Mouse (Mus musculus): ENCODE measurements around the gene Zdhhc18. TPM values are rescaled to one million over a fixed set of nuclear protein-coding genes. Genes with fewer than 3 reads are reported as not detected.
A peak's percentile ranks its signal among the peaks of the same experiment; 100 is the strongest.

The Zdhhc18 gene
- total RNA-seq, 2 experiments from 2014 or later, result 7.8 to 16.2 TPM

DNA sequence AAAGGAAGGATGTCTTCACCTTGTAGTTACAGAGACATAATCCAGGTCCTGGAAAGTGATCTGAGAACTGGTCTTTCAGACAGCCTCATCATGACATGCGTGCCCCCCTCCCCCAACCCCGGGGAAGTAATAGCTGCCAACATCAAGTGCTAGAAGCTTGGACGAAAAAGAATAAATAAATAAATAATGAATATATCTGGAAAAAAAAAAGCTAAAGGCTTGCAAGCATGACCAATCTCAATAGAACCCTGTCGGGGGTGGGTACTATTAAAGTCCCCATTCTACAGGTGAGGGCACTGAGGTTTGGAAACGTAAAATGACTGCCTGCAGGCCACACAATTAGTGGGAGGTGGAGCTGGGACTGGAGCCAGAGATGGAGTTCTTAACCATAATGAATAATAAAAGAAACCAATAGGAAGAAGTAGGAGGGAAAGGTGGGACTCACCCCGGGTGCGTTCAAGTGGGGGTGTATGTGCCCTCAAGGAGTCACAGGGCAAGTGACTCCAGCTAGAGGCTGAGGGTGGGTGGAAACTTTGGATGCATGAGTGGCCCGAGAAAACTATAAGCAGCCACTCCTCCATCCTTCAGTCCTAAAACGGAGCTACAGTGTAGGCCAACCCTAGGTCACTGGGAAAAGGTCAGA, 18.1 kb downstream of the Zdhhc18 start:
- 0 out of 2 replicates have a peak, but pooled peaks have one; percentile 9 for ATAC-seq (replicated peaks; ENCODE audit: poor library complexity)

DNA sequence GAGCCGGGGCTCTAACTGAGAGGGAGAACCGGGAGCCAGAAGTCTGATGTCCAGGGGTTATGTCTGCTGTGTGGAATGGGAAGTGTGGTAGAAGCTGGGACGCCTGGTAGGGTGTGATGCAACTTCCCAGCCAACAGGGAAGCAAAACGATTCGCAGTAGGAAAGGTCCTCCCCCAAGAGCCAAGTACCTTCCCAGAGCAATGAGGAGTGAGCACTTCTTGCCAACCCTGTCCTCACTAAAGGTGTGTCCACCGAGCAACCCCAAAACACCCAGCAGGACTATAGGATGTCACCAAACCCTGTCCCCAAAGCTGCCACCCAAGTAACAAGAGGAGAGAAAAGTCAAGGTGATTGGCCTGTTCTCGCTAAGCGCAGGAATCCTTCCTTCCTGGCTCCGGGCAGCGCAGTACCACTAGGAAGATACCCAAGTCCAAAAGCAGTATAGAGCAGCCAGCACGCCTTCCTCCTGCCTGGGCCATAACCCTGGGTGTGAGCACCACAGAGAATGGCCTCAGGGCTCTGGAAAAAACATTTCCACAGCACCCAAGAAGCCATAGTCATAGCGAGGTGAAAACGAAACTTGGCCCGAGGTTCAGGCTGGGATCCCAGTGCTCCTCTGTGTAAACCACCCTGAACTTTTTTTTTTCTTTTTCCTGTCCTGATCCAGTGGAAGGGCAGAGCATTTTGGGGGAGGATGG, 18.7 kb downstream of the Zdhhc18 start:
- ATAC-seq (replicated peaks; ENCODE audit: poor library complexity), result peak; percentile 45

- ATAC-seq (replicated peaks; ENCODE audit: poor library complexity), result no peak
Observed at GRCm38 (mm10) chr4:133630326-133630920, 19.5 kb downstream of the Zdhhc18 start.

DNA sequence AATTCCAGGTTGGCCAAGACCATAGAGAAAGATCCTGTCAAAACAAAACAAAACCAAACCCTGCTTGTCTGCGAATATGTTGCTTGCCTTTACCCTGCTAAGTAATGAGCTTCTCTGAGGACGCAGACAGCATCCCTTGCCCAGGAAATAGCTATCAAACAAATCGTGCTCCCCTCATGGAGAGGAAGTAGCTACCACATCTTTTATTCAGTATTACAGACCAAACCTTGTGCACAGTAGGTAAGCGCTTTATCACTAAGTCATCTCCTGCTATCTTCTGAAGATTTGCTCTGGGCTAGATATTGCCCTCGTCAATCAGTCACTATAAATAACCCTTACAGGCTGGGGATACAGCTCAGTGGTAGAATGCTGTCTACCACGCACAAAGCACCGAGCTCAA, 20.8 kb downstream of the Zdhhc18 start:
- no peak for ATAC-seq (replicated peaks; ENCODE audit: poor library complexity)

DNA sequence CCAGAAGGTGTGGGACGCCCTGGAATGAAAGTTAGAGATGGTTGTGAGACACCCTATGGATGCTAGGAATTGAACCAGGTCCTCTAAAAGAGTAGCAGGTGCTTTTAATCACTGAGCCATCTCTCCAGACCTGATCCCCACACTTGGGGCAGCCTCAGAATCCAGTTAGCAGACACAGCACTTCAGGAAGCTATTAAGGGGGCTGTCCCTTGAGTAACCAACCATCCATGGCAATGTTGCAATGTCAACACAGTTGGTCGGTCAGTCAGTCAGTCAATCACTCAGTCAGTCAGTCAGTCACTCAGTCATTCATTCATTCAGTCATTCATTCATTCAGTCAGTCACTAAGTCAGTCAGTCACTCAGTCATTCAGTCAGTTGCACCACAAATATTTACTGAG, 21.4 kb downstream of the Zdhhc18 start:
- no peak for ATAC-seq (replicated peaks; ENCODE audit: poor library complexity)

DNA sequence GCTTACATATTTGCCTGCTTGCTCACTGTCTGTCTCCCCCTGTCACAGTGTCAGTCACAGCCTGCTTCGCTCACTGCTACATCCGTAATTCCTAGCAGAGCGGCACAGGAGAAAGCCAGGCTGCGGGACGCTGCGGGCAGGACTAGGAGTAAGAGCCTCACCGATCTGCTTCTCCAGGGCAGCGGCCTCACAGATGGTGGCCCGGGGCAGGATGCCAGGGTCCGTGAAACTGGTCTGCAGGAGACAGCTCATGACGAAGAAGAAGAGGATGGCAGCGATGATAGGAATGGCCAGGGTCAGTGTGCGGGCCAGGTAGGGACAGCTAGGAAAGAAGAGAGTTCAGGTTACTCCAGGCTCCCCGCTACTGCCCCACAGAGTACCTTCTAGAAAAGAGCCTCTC, 22.9 kb downstream of the Zdhhc18 start:
- no peak for ATAC-seq (replicated peaks; ENCODE audit: poor library complexity)

DNA sequence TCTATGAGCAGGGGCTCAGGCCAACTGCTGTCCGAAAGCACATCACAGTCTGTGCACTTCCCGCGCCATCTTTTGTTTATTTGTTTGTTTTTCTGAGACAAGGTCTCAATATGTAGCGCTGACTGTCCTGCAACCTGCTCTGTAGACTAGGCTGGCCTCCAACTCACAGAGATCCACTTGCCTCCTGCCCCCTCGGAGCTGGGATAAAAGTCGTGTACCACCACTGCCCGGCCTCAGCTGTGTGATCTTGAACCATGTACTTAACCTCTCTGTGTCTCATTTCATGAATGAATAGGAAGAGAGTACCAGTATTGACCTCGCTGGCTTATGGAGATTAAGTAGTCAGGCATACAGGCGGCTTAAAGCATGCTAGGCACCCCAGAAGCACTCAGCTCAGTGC, 23.3 kb downstream of the Zdhhc18 start:
- no peak for ATAC-seq (replicated peaks; ENCODE audit: poor library complexity)

DNA sequence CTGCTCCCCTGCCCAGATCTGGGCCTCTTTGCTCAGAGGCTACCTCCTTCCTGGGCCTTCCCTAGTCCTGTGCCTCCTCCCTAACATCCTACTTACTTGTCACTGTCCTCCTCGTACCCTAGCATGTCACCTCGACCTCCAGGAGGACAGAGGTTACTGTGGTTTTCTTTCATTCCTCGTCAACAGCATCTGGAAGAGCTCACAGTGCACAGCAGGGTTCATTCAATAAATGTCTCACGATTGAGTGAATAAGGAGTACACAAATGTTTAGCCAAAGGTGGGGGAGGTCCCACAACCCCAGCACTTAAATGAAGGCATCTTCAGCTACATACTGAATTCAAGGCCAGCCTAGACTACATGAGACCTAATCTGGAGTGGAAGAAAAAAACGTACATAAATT, 23.7 kb downstream of the Zdhhc18 start:
- ATAC-seq (replicated peaks; ENCODE audit: poor library complexity), result no peak

DNA sequence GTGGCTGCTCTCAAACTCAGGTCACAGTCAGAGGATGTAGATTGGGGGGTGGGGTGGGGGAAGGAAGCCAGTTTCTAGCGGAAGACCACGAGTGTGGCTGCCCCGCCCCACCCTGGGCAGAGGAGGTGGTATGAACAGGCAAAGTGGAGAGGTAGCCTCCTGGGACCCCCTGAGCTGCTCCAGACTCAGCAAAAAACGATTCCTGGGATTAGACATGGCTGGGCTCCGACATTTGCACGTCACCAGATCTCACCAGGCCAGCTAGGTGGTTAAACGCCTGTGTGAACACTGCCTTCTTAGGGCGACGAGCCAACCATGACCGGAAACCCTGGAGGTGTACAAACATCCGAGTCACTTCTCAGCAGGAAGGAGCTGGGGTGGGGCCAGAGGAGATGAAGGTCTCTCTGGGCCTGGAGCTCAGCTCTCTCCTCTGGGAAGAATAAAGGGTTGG, 24.3 kb downstream of the Zdhhc18 start:
- peak; percentile 61 for ATAC-seq (replicated peaks; ENCODE audit: poor library complexity)

DNA sequence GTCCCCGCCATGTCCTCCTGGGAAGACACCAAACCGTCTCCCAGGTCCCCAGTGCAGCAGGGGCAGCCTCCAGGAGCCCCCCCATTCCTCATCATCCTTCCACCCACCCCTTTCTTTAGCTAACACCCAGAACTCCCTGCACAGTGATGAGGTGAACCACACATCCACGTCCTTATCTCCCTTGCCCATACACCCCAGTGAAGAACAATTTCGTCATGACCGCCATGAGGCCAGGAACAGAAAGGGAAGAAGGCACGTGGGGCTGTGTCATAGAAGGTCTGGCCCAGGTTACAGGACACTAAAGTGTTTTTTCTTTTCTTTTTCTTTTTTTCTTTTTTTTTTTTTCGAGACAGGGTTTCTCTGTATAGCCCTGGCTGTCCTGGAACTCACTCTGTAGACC, 25.1 kb downstream of the Zdhhc18 start:
- peak; percentile 84 for ATAC-seq (replicated peaks; ENCODE audit: poor library complexity)

DNA sequence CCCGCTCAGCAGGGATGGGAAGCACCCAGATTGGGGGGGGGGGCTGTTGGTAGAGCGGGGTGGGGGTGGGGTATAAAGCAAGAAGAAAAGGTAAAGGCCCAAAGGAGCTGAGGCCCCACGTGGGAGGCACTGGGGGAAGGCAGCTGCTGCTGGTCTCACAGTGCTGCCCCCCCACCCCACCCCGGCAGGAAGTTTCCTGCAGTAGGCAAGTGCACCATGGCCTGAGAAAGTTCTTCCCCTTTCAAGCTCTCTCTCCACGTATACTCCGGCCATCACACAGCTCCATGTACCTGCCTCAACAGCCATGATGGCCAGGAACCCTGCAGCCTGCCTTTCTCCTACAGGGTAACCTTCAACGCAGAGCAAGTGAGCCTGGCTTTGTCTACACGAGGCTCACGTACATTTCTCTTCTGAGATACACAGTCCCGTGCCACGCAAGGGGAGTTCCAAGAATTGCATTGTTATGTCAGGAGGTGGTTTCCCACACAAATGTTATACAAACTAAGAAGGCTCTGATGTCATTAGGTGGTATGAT, 27.7 kb downstream of the Zdhhc18 start:
- ATAC-seq (replicated peaks; ENCODE audit: poor library complexity), result no peak

GRCm38 (mm10) chr4:133620668-133621067, 29.3 kb downstream of the Zdhhc18 start:
- ATAC-seq (replicated peaks; ENCODE audit: poor library complexity), result no peak

DNA sequence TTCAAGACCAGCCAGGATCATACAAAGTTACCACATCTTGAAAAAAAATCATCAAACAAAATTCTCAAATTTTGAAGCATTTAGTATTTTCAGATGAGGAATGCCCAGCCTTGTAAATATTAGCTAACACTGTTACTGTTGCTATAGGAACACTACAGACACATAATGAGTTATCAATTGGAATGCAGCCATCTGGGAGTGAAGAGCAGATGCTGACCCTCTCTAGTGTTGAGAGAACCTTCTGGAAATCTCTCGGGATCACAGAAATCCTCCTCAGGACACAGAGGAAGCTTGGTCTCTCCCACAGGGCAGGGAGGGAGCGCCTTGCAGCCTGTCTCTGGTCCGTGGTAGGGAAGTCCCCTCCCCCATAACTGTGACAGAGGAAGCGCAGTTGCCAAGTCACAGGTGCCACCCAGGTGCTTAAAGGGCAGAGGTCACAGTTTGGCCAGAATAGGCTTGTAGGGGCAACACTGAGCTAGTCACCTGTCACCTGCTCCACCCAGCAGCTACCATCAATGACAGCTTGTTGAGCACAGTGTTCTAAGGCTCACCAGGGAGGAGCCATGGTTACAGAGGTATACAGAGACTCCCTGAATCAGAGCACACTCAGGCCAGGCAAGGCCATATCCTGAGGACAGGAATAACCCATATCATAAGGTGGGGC, 30.3 kb downstream of the Zdhhc18 start:
- ATAC-seq (replicated peaks; ENCODE audit: poor library complexity), result no peak

DNA sequence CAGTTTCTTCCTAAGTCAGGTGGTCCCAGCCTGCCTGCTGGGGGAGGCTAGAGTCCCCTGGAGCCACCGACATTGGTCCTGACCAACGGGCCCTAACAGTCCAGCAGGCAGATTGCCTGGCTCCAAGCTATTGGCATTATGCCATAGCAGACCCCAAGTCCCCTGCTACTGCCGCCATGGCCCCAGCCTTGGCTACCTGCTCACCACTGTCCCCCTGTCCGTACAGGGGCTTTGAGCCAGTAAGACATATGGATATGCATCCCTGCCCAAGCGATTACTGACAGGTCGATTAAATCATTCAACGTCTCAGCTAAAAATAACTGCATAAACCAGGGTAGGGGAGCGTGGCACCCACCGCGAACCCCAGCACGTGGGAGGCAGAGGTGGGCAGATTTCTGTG, 32.0 kb downstream of the Zdhhc18 start:
- no peak for ATAC-seq (replicated peaks; ENCODE audit: poor library complexity)

DNA sequence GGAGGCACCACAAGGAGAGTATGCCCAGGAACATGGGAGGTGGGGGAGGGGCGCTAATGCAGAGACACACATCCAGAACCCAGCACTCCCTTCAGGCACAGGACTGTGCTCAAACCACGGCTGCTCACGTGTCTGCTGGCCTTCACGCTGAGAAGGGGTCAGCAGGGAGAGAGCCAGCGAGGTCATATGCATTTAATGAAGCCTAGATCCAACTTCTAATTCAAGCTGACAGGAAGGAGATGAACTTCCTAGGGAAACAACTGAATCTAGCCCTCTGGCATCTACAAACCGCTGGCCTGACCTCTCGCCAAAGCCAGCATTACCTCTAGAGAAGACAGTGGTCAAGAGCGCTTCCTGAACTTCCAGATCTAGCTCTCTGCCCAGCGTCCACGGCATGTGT, 34.5 kb downstream of the Zdhhc18 start:
- ATAC-seq (replicated peaks; ENCODE audit: poor library complexity), result no peak

- no peak for ATAC-seq (replicated peaks; ENCODE audit: poor library complexity)
Observed at GRCm38 (mm10) chr4:133614274-133614761, 35.6 kb downstream of the Zdhhc18 start.

GRCm38 (mm10) chr4:133613867-133614266, 36.1 kb downstream of the Zdhhc18 start:
- no peak for ATAC-seq (replicated peaks; ENCODE audit: poor library complexity)

DNA sequence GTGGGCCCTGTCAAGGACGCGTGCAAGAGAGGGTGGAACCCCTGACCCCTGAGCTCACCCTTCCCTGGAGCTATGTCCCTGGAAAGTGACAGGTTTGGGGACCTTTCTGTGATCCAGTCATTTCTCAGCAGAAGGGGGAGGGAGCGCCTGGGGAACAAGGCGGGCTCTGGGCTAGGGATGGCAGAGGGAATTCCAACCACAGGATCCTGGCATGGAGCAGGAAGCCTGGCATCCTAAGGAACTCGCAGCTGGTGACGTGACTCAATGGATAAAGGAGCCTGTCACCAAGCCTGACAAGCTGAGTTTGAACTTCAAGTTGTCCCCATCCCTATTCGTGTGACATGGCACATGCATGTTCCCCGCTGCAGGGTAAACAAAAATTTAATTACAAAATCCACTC, 36.9 kb downstream of the Zdhhc18 start:
- no peak for ATAC-seq (replicated peaks; ENCODE audit: poor library complexity)

DNA sequence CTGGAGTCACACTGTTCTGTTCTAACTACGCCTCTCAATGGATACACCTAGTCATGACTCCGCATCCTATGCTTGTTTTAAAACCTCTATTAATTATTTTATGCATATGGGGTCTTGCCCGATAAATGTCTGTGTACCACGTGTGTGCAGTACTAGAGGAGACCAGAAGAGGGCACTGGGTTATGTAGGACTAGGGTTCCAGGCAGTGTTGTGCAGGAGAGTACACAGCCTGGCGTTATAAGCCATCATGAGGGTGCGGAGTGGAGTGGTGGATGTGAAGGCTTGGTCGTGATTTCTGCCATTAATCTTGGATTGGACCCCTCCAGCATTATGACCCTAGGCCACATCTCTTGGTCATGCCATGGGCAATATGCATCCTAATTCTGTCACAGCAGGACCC, 37.5 kb downstream of the Zdhhc18 start:
- no peak for ATAC-seq (replicated peaks; ENCODE audit: poor library complexity)

- ATAC-seq (replicated peaks; ENCODE audit: poor library complexity), result no peak
Observed at GRCm38 (mm10) chr4:133611815-133612214, 38.1 kb downstream of the Zdhhc18 start.

DNA sequence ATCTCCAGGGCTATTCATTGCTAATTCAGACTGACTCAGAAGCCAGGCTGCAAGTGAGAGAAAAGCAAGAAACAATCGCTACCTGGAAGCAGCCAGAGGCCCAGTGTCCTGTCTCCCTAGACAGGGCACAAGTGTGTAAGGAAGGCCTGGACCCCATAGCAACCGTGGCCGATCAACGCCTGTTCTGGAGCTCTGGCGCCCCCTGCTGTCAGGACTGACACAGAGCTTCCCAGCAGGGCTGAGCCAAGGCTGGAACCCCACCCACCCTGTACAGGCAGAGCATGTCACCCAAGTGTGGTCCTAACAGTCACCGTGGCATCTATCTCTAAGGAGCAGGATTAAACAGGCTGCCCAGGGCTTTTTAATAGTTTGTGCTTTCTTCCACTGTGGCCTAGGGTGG, 40.2 kb downstream of the Zdhhc18 start:
- ATAC-seq (replicated peaks; ENCODE audit: poor library complexity), result peak; percentile 92

All from megakaryocyte progenitor cell, adult 5-6 weeks (primary cell).